Mouse (Mus musculus): ENCODE results near the gene Kif26a. TPM values are rescaled to one million over a fixed set of nuclear protein-coding genes. Genes with fewer than 3 reads are reported as not detected.

Kif26a gene
- polyA plus RNA-seq (2012; rRNA removed) = 22.2 and 29.5 TPM in 2 replicates

GRCm38 (mm10) chr12:112145875-112146651 is at the start of gene Kif26a:
Kif26a (plus strand) TSS chr12:112146208.

GRCm38 (mm10) chr12:112106541-112106971 is 39.5 kb upstream of the Kif26a start, which contains the start of gene Aspg:
Aspg (plus strand) TSS chr12:112106679.

Other genes with a start within 250 kb of the Kif26a start
- gene Ppp1r13b, start 238.1 kb upstream of the Kif26a start, polyA plus RNA-seq (2012; rRNA removed) = 31.1 and 31.5 TPM in 2 replicates
- 229 and 244 TPM in 2 replicates for gene Atp5mpl, start 179.2 kb upstream of the Kif26a start, polyA plus RNA-seq (2012; rRNA removed)
- gene Tdrd9, start 174.6 kb upstream of the Kif26a start, polyA plus RNA-seq (2012; rRNA removed) = 0.51 and 0.56 TPM in 2 replicates
- gene Rd3l, start 164.9 kb upstream of the Kif26a start, polyA plus RNA-seq (2012; rRNA removed) = 0.05 and 0.12 TPM in 2 replicates
- 1.3 and 2.7 TPM in 2 replicates for gene Aspg, start 39.5 kb upstream of the Kif26a start, polyA plus RNA-seq (2012; rRNA removed)